Mouse (Mus musculus) CD4-positive naive resting alpha-beta T cell, adult 76 days (primary cell): Measurements from ENCODE around the gene Haspin. TPM values are rescaled to one million over a fixed set of nuclear protein-coding genes. Genes with fewer than 3 reads are reported as not detected.

Experiments used
- total RNA-seq: library from RNA; stranded (reverse); gene quantifications from one replicate; pipeline ENCODE4 v1.2.4, GENCODE M21; 2023

Gene Haspin
- 2.1 TPM for total RNA-seq

DNA sequence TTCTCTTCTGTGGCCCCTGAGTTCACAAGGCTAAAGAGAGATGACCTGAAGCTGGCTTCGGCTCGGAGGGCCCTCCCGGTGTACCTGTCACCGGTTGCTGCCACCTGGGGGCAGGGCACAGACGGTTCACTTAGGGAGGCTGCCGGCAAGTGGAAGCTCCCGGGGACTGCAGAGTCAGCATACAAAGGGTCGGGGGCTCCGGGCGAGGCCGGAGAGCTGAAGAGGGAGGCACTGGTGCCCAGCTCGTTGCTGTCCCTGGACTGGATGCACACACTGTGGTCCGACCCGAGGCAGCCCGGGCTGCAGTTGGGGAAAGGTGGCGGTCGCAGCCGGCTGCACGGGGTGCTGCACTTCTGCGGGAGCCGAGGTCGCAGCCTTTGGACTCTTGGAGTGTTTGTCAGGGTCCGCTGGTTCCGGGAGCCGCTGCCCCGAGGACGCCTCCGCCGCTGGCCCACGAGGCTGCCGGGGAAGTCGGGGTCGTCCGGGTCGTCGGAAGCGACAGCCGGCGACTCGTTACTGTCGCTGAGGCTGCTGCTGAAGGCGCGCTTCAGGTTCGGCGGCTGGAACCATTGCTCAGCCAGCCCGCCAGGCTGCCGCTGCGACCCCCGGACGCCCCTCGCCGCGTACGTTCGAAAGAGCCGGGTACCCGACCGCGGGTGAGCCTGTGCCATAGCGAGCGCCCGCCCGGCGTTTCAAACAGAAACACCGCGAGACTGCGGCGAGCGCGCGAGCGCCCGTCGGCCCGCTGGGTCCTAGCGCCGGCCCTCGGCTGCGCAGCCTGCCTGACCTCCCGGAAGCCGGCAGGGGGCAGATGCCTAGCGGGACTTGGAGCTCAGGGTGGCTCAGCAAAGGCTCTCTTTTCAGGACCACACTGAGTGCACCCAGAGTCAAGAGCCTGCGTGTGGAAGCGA lies at the start of gene Haspin:
TSS of gene Haspin (minus strand) at position 704 of the 911 bp plus-strand sequence.

DNA sequence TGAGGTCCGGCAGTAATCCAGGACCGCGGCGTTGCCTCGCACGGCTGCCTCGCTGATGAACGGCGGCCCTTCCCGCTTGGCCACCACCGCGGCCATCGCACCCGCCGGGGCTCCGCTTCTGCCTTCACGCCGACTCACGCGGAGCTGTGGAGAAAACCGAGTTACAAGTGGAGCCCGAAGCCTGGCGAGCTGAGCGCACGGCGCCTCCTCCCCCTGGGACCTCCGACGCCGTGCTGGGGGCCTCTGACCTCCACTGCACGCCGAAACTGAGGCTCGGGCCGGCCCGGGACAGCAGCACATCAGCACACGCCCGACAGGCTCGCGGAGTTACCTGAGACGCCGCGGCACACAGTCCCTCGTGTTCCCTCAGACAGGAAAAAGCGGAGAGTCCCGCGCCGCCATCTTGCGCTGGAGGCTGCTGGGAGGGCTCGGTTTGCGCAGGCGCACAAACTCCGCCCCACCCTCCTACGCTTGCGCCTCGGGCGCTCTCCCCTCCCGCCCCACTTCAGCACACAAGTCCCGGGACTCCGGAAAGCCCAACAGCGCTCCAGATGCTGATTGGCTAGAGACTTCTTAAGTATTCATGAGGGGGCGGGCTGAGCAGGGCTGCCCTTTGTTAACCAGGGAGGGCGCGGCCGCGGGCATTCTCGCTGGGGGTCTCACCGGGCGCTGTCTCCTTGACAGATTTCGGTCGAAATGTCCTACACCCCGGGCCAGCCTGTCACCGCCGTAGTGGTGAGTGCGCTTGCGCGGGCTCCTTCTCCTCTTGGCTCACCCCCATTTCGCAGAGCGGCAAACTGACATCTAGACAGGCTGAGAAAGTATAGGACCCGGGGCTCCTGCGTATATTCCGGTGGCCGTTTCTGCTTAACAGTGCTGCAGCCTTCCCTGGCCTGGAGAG lies 38.8 kb upstream of the Haspin start, which contains the start of the genes Emc6 and Tax1bp3:
TSS of gene Emc6 (minus strand) at position 430 of the 901 bp plus-strand sequence.
TSS of gene Tax1bp3 (plus strand) at position 476 of the 901 bp plus-strand sequence.

DNA sequence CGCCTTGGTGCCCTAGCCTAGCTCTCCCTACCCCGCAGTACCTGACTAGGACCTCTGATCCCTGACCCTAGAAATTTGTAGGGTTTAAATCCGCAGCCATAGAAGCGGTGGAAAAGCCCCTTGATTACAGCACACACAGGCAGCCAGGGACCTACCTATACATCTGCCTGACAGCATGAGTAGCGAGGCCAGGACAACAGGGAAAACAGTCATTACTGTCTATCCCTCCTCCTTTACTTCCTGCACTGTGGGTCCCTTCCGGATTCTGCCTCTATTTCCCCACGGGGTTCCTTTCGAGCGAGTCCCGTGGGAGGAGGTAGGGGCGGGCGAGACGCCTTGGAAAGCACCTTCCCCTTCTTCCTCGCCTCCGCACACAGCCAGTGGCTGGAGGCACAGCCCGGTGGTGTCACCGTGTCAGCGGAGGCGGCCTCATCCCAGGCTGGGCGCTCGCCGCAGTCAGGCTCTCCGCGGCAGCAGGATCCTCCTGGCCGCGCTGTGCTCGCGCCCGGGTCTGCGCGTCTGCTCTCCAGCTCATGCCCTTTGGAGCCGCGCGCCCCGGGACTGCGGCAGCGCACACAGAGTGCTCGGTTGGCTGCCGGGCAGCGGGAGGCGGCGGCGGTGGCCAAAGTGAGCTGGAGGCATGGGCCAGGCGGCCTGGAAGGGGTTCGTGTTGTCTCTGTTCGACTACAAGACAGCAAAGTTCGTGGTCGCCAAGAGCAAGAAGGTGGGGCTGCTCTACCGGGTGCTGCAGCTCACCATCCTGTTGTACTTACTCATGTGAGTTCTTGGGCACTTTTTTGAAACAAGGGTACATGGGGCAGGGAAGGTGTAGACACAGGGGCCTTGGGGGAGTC lies 22.1 kb upstream of the Haspin start, which contains the start of gene P2rx5:
TSS of gene P2rx5 (plus strand) at position 465 of the 854 bp plus-strand sequence.

DNA sequence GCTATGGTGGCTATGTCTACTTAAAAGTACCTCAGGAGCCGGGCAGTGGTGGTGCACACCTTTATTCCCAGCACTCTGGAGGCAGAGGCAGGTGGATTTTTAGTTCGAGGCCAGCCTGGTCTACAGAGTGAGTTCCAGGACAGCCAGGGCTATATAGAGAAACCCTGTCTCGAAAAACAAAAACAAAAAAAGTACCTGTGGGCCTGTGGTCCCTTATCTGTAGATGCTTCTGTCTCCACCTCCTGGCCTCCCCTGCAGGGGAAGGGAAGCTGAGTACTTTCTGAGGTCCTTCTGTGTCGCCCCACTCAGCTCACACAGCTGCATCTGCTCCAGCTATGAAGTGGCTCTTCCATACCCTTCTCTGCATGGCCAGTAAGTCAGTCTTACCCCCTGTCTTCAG lies 47.8 kb downstream of the Haspin start, which contains the start of gene Itgae:
TSS of gene Itgae (plus strand) at position 301 of the 400 bp plus-strand sequence.

Other genes starting within 250 kb of the Haspin start
- gene Atp2a3, start 177.1 kb downstream of the Haspin start, total RNA-seq: 246 TPM
- gene P2rx1, start 139.2 kb downstream of the Haspin start, total RNA-seq: 1.7 TPM
- gene Camkk1, start 119.3 kb downstream of the Haspin start, total RNA-seq: 3.6 TPM
- 23.8 TPM for gene Ncbp3, start 90.5 kb downstream of the Haspin start, total RNA-seq
- gene Itgae, start 47.7 kb downstream of the Haspin start, total RNA-seq: 1.4 TPM
- not detected for gene P2rx5, start 22.1 kb upstream of the Haspin start, total RNA-seq
- 50.9 TPM for gene Emc6, start 38.7 kb upstream of the Haspin start, total RNA-seq
- 7.9 TPM for gene Tax1bp3, start 38.8 kb upstream of the Haspin start, total RNA-seq
- gene Ctns, start 60.7 kb upstream of the Haspin start, total RNA-seq: 22.3 TPM
- gene Shpk, start 61.2 kb upstream of the Haspin start, total RNA-seq: 6.1 TPM
- not detected for gene Trpv1, start 96.0 kb upstream of the Haspin start, total RNA-seq
- not detected for gene Trpv3, start 129.1 kb upstream of the Haspin start, total RNA-seq
- 1.2 TPM for gene Aspa, start 191.3 kb upstream of the Haspin start, total RNA-seq
- gene Gm49340, start 191.4 kb upstream of the Haspin start, total RNA-seq: not detected
- not detected for gene Spata22, start 191.4 kb upstream of the Haspin start, total RNA-seq
- gene Olfr20, start 212.5 kb upstream of the Haspin start, total RNA-seq: not detected
- not detected for gene Olfr376, start 233.0 kb upstream of the Haspin start, total RNA-seq